Mouse (Mus musculus) forelimb bud, embryonic 11.5 days (tissue): ENCODE results near the gene Slc9b1.

Experiments used
- DNase-seq: peaks from one replicate; pipeline ENCODE4 v3.0.0-alpha.2; 2012; ENCODE audit warnings: low read depth, low spot score

Slc9b1 gene

GRCm38 (mm10) chr3:135438531-135438912 is 90.7 kb downstream of the Slc9b1 start:
- DNase-seq, result peak; percentile 86

GRCm38 (mm10) chr3:135438913-135439531 is 91.2 kb downstream of the Slc9b1 start:
- peak; percentile 55 for DNase-seq

GRCm38 (mm10) chr3:135439651-135440050 is 91.8 kb downstream of the Slc9b1 start:
- no peak for DNase-seq

GRCm38 (mm10) chr3:135440221-135440620 is 92.4 kb downstream of the Slc9b1 start:
- peak; percentile 20 for DNase-seq

- DNase-seq, result no peak
Observed at GRCm38 (mm10) chr3:135440621-135441020, 92.8 kb downstream of the Slc9b1 start.

- DNase-seq, result no peak
Observed at GRCm38 (mm10) chr3:135444930-135445329, 97.1 kb downstream of the Slc9b1 start.
